Mouse (Mus musculus): ENCODE results near the gene Wnt9a.

The Wnt9a gene

GRCm38 (mm10) chr11:59375475-59375874 lies 68.7 kb downstream of the Wnt9a start, which contains the start of gene Prss38:
Prss38 (minus strand) TSS chr11:59375657.
- Histone ChIP-seq H3K27me3 (ENCODE audit: control insufficient read depth, insufficient read depth, low read length, poor library complexity, severe bottlenecking) (no peaks in the 10 kb centered on the region), H3K36me3 (ENCODE audit: control insufficient read depth, insufficient read depth, low read length, poor library complexity, severe bottlenecking) (no peaks in the 10 kb centered on the region)
- DNase-seq (ENCODE audit: low read depth, low spot score), result no peak

DNA sequence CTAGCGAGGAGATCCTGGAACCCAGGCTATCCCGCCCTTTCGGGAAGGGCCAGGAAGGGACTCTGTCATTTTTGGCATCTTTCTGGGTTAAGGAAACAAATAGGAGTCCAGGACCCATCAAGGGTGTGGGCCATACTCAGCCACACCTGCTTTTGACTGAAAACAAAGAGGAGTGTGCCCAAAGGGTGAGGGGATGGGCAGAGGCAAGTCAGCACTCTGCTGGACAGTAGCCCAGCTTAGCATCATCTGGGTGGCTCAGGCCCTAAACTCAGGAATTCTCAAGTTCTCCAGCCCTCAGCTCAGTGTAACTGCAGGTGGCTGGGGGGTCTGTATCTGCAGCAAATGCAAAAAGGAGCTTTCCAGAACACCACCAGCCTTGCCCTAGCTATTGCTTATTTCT lies 71.3 kb downstream of the Wnt9a start:
- H3K36me3 ChIP-seq (ENCODE audit: control insufficient read depth, insufficient read depth, low read length, poor library complexity, severe bottlenecking), result no peaks in the 10 kb centered on the region
- no peak for DNase-seq (ENCODE audit: low read depth, low spot score)
- no peaks in the 10 kb centered on the region for H3K27me3 ChIP-seq (ENCODE audit: control insufficient read depth, insufficient read depth, low read length, poor library complexity, severe bottlenecking)

DNA sequence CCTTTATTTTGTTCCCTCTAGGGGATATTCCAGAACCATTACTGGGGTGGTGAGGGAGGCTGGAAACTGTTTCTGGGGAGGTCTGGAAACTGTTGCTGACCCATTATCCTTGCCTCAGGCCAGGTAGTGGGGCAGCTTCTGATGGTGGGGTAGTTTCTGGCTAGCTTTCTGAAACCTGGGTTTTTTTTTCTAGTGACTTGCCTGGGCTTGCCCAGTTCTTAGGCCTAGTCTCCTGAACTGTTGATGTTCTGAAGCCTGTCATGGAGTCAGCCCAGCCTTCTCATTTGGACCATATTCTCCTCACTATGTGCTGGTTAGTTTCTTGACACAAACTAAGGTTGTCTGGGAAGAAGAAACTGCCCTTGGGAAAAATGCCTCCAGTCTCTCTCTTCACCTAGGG lies 72.8 kb downstream of the Wnt9a start:
- Histone ChIP-seq H3K27me3 (ENCODE audit: control insufficient read depth, insufficient read depth, low read length, poor library complexity, severe bottlenecking) (no peaks in the 10 kb centered on the region), H3K36me3 (ENCODE audit: control insufficient read depth, insufficient read depth, low read length, poor library complexity, severe bottlenecking) (no peaks in the 10 kb centered on the region)
- no peak for DNase-seq (ENCODE audit: low read depth, low spot score)

Data from splenic B cell, adult 2 months (primary cell).